Mouse (Mus musculus) kidney, adult 18-20 months (tissue): ENCODE results near the gene Polr3a.
A peak's percentile ranks its signal among the peaks of the same experiment; 100 is the strongest.

Source experiments
- DNase-seq: peaks from one replicate; pipeline ENCODE4 v3.0.0; 2021

The Polr3a gene

DNA sequence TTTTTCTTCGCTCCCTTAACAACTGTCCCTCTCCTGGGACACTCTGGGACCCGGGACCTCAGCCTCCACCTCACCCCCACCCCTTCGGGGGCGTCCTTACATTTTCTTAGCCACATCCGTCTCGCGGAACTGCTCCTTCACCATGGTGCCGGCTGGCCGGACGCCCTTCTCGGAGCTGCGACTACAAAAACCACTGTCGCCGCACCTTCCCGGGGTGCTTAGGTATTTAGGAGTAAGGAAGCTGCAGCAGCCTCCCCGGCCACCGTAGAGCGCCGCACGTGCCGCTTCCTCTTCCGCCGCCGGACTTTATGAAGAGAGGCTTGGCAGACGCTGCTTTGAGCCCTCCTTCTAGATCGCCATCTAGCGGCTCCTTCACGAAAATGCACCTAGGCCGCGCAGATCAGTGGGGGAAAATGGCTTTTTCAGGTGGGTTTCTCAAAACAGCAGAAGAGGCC is at the start of gene Polr3a, which contains the start of gene Rps24:
Gene Polr3a (minus strand): TSS at position 286 of the 455 bp plus-strand sequence.
Gene Rps24 (plus strand): TSS at position 353 of the 455 bp plus-strand sequence.
- DNase-seq: peak; percentile 94

- DNase-seq: no peak
Observed at GRCm38 (mm10) chr14:24534865-24535545, 48.1 kb upstream of the Polr3a start.

- no peak for DNase-seq
Observed at GRCm38 (mm10) chr14:24530228-24530627, 43.4 kb upstream of the Polr3a start.

DNA sequence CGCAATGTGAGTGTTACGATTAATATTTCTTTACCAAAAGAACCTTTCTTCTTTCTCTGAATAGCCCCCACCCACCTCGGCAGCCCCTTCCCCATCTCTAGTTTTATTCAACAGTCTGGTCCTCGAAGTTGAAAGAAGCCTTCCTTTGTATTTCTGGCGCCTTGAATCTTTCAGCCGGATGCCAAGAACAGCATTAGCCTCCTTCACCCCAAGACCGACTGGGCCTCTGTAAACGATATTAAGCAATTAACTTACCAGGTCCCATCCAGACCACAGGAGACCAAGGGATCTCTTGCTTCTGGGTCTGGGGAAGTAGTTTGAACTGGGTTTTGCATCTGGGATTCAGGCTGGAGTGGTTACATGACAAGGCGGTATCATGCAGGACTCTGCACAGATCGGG is 39.6 kb upstream of the Polr3a start:
- no peak for DNase-seq

- no peak for DNase-seq
Observed at GRCm38 (mm10) chr14:24525677-24526415, 39.0 kb upstream of the Polr3a start.

GRCm38 (mm10) chr14:24525137-24525536 is 38.3 kb upstream of the Polr3a start:
- no peak for DNase-seq

DNA sequence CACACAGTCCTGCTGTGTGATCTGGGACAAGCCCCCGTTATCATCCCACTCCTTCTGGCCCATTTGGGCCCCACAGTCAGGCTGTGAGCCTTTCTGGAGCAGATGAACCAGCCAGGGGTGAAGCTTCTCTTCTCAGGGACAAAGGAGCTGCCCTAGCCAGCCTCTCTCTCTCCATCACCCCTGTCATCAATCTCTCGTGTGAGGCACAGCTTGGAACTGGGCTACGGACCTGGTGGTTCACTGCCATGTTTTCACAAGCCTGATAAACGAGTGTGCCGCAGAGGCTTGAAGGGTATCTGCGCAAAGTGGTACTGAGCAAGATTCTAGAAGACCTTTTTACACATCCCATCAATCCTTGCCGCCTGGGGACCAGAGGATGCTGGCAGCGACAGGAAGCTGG is 34.7 kb upstream of the Polr3a start:
- no peak for DNase-seq

DNA sequence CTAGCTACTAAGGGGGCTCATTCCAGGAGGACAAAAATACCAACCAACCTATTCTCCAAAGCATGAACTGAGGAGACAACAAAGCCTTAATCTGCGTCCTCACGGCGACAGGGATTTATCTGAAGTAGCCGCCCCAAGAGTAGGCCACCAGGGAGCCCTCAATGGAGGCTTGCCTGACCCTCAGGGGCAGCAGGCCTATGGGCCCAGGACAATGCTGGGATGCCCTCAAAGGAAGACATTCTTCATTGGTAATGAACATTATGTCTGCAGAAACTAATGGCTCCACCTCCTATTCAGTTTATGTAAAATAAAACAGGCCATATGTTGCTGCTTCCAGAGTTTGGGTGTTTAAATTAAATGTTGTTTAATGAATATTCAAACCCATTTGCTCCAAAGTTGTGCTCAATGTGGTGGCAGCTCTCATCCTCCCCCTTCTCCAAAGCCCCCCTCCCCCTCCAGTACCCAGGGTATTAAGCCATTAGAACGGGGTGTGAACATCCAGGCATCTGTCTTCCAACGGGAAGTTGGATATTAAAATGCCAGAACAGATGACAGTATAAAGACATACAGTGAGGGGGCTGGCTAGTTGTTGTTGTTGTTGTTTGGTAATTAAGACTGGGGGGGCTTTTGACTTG is 25.8 kb upstream of the Polr3a start:
- DNase-seq: no peak

- no peak for DNase-seq
Observed at GRCm38 (mm10) chr14:24510679-24511078, 23.8 kb upstream of the Polr3a start.

GRCm38 (mm10) chr14:24510218-24510617 is 23.4 kb upstream of the Polr3a start:
- DNase-seq: no peak

DNA sequence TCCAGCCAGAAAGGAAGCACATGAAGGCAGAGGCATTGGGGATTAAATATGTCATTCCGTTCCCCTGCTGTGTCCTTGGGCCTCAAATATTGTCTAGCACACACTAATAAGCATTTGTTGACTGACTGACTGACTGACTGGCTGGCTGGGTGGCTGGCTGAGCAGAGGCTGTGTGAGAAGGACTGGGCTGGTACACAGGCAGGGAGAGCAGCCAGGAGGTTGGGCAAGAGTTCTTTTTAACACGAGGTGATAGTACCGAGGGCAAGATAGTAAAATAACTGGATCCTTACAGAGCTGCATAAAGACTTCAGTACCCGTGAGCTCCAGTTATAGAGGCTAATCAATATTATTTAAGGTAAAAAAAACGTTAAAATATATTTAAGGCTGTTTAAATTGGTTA is 22.7 kb upstream of the Polr3a start:
- DNase-seq: no peak

DNA sequence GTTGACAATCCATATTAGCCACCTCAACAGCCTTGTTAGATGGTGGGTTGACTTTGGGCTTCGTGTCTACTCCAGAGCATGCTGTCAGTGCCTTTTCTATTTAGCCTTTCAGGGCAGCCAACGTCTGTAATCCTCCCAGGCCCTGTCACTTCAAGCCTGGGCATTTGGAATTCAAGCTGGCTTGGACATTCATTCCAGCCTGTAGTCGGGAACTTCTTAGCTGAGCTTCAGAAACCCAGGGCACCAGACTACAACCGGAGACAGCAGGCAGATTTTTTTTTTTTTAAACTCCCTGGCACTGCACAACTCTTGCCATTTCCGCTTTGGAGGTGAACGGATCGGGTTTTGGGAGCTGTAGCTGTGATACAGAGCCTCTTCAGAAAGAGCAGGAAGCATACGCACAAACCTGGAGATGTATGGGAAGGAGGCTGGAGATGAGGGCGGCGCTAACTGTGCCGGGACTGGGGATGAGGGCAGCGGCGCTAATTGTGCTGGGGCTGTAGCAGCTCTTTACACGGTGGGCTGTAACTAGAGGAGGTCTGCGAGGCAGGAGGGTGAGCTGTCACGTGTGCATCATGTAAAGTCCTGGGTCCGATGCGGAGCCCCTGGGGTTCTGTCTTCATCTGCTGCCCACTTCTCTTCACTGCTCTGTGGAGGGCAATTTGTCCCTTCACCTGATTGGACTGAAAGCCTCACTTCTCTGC is 21.4 kb upstream of the Polr3a start:
- no peak for DNase-seq

DNA sequence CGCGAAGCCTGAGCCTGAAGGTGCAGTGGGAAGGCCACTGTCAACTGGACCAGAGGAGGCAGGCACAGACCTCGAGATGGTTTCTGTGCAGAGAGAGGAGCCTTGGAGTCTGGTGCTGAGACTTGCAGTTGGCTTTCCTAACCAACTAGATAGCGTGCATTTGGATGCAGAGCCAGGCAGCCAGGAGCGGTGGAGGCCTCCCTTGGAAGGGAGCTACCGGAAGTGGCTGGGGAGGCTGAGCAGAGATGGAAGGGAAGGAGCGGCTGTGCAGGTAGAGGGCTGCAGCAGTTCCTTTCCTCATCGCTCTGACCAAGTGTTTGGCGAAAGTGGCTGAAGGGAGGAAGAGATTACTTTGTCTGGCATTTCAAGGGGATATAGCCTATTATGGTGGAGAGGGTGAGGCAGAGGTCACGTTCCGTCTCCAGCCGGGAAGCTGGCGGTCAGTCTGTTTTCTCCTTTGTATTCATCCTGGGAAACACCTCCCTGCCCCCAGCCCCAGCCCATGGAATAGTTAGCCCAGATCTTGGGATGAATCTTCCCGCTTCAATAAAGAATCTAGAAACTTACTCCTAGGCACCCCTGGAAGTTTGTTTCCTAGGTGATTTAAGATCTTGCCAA is 20.7 kb upstream of the Polr3a start:
- DNase-seq: no peak

- DNase-seq: no peak
Observed at GRCm38 (mm10) chr14:24501256-24501655, 14.4 kb upstream of the Polr3a start.

GRCm38 (mm10) chr14:24500845-24501186 is 14.0 kb upstream of the Polr3a start:
- DNase-seq: no peak

DNA sequence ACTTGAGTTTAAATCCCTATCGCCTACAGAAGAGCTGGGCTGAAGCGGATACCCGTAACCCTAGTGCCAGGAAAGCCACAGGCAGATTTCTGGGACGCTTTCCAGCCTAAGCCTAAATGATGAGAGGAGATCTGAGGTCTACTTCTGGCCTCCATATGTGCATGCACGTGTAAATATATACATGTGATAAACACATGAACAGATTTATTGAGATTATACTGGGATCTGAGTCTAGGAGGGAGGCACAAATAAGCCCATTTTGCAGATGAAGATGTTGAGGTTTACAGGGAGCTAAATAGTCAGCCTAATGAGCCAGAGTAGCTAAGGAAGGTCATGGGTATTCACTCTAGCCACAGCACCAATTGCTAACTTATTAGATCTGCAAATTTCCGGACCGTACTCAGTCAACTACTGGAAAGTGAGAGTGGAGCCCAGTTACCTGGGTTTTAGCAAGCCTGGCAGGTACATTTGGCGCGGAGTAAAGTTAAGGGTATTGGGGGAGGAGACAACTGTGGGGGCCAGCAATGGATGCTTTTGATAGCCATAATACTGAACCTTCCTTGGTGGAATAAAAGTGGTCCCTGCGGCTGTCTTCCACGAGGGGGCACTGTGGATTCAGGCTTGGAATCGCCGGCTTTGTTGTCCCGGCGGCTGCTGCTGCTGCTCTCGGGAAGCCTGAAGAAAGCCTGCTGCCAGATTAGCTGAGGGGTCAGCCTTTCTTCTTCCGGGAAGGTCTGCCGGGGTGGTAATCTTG is 13.4 kb upstream of the Polr3a start:
- peak; percentile 81 for DNase-seq

GRCm38 (mm10) chr14:24499478-24499877 is 12.6 kb upstream of the Polr3a start:
- DNase-seq: no peak

- DNase-seq: no peak
Observed at GRCm38 (mm10) chr14:24498561-24499255, 11.8 kb upstream of the Polr3a start.

- DNase-seq: no peak
Observed at GRCm38 (mm10) chr14:24497443-24497842, 10.6 kb upstream of the Polr3a start.

DNA sequence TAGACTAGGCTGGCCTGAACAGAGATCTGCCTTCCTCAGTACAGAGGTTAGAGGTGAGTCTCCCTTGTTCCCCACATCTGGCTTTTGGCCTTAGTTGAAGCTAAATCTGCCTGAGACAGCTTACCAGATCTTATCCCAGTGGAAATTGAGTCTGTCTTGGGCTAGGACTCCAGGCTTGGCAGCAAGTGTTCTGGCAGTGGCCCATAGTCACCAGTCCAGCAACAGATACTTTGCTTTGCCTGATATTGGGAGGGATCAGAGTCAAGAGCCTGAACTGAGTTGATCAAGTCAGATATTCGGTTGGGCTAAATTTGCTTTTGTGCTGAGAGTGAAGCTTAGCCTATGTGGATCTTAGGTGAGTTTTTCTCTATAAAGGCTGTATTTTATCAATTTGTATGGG is 9.6 kb upstream of the Polr3a start:
- no peak for DNase-seq

- no peak for DNase-seq
Observed at GRCm38 (mm10) chr14:24493256-24493655, 6.4 kb upstream of the Polr3a start.
